Mouse (Mus musculus): ENCODE data around the gene Prkg1. TPM values are rescaled to one million over a fixed set of nuclear protein-coding genes. Genes with fewer than 3 reads are reported as not detected.

Prkg1 gene
- total RNA-seq, 2 experiments from 2014 or later, result 22.5 to 37.7 TPM

DNA sequence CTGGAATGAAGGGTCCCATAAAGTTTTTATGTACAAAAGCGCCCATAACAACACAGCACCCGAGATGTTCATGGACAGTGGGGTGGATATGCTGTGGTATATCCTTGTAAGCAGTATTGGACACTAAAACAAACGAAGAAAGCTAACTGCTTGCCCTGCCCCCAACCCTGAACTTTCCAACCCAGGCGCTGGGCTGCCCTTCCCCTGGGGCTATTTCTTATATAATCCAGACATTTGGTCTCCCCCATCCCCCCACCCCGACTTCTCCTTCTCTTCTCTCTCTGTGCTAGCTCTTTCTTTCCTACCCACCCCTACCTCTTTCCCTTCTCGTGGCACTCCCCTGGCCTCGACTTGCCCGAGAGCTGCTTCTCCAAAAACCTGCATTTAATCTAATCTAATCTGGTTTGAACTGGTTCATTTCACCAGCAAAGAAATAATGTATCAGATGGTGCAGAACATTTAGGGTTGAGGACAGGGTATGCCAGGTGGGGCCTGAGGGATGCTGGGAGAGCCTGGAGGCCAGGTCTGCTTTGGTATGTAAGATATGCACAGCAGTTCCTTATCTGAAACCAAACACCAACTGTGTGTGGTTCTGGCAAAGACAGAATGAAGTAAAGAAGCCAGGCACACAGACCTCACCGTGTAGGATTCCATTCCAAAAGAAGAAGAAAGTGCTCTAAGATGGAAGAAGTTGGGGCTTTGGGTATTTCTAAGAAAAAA is 657.8 kb downstream of the Prkg1 start:
- intact Hi-C loops (cut with DNase I), result no loop called here
- H3K27ac ChIP-seq, result no peak overlapping the region

DNA sequence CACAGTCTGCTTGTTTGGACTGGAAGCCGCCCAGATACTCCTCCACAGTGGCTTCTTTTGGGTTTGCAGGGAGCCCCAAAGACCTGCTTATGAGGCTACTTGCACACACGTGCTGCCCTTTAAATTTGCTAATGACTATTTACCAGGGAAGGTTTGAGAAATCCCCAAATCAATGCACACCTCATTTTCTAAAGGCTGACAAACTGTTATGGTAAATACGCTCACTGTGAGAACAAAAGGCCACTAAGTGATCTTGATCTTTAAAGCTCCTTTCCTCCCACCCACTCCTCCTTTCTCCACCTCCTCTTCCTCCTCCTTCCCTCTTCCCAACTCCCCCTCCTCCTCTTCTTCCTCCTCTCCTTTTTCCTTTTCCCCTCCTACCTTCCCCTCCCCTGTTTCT is 658.8 kb downstream of the Prkg1 start:
- intact Hi-C loops (cut with DNase I), result no loop called here
- no peak overlapping the region for H3K27ac ChIP-seq
- no peak overlapping the region for H3K4me3 ChIP-seq
- no peak for DNase-seq
- no peak for TF ChIP-seq CTCF (IDR thresholded peaks at IDR 0.05)

More for the DNA sequence above, 657.8 kb downstream of the Prkg1 start:
- no peak for TF ChIP-seq CTCF (IDR thresholded peaks at IDR 0.05)
- H3K4me3 ChIP-seq, result no peak overlapping the region
- DNase-seq, result no peak

DNA sequence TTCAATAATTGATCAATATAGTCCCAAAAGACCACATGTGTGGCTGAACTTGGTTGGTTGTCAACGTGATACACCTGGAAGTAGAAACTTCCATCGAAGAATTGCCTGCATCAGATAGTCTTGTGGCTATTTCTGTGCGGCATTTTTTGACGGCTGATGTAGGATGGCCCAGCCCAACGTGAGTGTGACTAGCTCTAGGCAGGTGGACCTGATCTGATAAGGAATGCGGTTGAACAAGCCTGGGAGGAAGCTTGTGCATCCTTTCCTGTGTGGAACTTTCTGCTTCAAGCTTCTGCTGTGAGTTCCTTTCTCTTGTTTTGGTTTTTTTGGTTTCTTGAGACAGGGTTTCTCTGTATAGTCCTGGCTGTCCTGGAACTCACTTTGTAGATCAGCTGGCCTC is 660.1 kb downstream of the Prkg1 start:
- H3K27ac ChIP-seq, result no peak overlapping the region
- no peak for DNase-seq
- no peak for TF ChIP-seq CTCF (IDR thresholded peaks at IDR 0.05)
- H3K4me3 ChIP-seq, result no peak overlapping the region
- intact Hi-C loops (cut with DNase I), result no loop called here

DNA sequence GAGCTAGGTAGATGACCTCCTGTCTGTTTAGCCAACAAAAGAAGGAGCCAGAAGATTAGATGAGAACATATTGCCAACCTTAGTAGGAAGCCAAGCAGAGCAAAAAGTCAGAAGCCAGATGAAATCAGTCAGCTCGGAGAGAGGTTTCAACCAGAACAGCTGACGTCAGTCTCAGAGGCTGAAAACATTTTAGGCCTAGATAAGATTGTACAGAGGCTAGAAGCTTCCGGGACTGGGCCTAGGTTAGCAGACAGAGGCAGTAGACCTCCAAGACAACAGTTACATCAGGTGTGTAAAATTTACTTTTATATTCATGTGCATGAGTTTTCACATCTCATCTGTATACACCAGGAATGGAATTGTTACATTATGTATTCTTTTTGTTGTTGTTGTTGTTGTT is 665.5 kb downstream of the Prkg1 start:
- no peak for TF ChIP-seq CTCF (IDR thresholded peaks at IDR 0.05)
- intact Hi-C loops (cut with DNase I), result no loop called here
- no peak for DNase-seq
- no peak overlapping the region for H3K4me3 ChIP-seq
- H3K27ac ChIP-seq, result no peak overlapping the region

DNA sequence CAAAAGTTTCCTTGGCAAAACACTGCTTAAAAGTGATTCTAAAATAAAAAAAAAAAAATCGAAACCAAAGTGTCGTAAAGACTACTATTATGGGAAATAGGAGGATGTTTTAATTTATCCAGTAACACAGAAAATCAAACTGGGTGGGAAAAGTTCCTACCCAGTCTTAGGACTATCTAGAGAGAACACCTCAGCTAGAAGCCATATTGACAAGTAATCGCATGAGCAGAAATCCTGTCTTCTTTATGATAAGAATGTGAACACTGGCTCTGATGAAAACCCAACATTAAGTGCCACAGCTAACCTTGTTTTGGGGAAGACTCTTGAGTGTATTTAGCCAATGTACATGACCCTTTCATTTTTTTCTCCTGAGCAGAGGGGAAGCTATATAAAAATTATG is 667.0 kb downstream of the Prkg1 start:
- DNase-seq, result no peak
- intact Hi-C loops (cut with DNase I), result no loop called here
- Histone ChIP-seq H3K4me3 (no peak overlapping the region), H3K27ac (no peak overlapping the region)
- TF ChIP-seq CTCF (IDR thresholded peaks at IDR 0.05), result no peak

DNA sequence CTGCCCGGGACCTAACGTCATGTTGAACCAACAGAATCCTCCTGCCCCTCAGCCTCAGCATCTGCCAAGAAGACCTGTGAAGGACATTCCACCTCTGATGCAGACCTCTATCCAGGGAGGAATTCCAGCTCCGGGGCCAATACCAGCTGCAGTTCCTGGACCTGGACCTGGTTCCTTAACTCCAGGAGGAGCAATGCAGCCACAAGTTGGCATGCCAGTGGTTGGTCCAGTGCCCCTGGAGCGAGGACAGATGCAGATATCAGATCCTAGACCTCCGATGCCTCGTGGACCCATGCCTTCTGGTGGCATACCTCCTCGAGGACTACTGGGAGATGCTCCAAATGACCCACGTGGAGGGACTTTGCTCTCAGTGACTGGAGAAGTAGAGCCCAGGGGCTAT is 681.1 kb downstream of the Prkg1 start:
- peak overlapping the region; percentile 97 for H3K27ac ChIP-seq
- TF ChIP-seq CTCF (IDR thresholded peaks at IDR 0.05), result no peak
- intact Hi-C loops (cut with DNase I), result no loop called here
- peak; percentile 32 for DNase-seq
- H3K4me3 ChIP-seq, result peak overlapping the region; percentile 85

DNA sequence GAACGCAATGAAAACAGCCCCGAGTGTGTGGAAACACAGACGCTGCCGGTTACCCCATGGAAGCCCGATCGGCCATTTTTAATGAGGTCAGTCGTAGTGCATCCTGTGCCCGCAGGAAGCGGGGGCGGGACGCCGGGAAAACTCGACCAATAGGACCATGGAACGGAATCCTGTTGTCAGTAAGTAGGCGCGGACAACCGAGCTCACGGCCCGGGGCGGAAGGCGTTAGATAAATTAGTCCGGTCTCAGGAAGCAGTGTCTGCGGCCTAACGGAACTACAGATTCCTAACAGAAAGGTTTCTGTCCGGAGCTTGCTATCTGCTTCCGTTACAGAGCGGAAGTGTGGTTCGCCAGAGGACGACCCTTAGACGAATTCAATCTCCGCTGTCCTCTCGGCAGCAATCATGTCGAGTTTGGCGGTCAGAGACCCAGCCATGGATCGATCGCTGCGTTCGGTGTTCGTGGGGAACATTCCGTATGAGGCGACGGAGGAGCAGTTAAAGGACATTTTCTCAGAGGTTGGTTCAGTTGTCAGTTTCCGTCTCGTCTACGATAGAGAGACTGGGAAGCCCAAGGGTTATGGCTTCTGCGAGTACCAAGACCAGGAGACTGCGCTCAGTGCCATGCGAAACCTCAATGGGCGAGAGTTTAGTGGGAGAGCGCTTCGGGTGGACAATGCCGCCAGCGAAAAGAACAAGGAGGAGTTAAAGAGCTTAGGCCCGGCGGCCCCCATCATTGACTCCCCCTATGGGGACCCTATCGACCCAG is 682.0 kb downstream of the Prkg1 start, which contains the start of gene Cstf2t:
Gene Cstf2t (plus strand): TSS at position 176 of the 768 bp plus-strand sequence.
- intact Hi-C loops (cut with DNase I), result no loop called here
- TF ChIP-seq CTCF (IDR thresholded peaks at IDR 0.05), result no peak
- Histone ChIP-seq H3K4me3 (peak within 1 kb of the TSS; percentile 85), H3K27ac (peak within 1 kb of the TSS; percentile 97)
- DNase-seq, result peak; percentile 99

- no peak for DNase-seq
- Histone ChIP-seq H3K27ac (peak overlapping the region; percentile 97), H3K4me3 (peak overlapping the region; percentile 85)
- no peak for TF ChIP-seq CTCF (IDR thresholded peaks at IDR 0.05)
- intact Hi-C loops (cut with DNase I), result no loop called here
Observed at GRCm38 (mm10) chr19:31082226-31082625, 682.6 kb downstream of the Prkg1 start.

GRCm38 (mm10) chr19:31078241-31078640 is 686.6 kb downstream of the Prkg1 start:
- no peak for DNase-seq
- no peak overlapping the region for H3K27ac ChIP-seq
- no peak for TF ChIP-seq CTCF (IDR thresholded peaks at IDR 0.05)
- intact Hi-C loops (cut with DNase I), result no loop called here
- H3K4me3 ChIP-seq, result no peak overlapping the region

- no peak for TF ChIP-seq CTCF (IDR thresholded peaks at IDR 0.05)
- no peak overlapping the region for H3K27ac ChIP-seq
- intact Hi-C loops (cut with DNase I), result no loop called here
- no peak overlapping the region for H3K4me3 ChIP-seq
- DNase-seq, result no peak
Observed at GRCm38 (mm10) chr19:31076106-31076505, 688.7 kb downstream of the Prkg1 start.

GRCm38 (mm10) chr19:31074717-31075063 is 690.1 kb downstream of the Prkg1 start:
- peak overlapping the region; percentile 49 for H3K4me3 ChIP-seq
- intact Hi-C loops (cut with DNase I), result no loop called here
- no peak for TF ChIP-seq CTCF (IDR thresholded peaks at IDR 0.05)
- H3K27ac ChIP-seq, result peak overlapping the region; percentile 35
- no peak for DNase-seq

GRCm38 (mm10) chr19:31073959-31074716 is 690.7 kb downstream of the Prkg1 start:
- TF ChIP-seq CTCF (IDR thresholded peaks at IDR 0.05), result no peak
- no peak for DNase-seq
- intact Hi-C loops (cut with DNase I), result no loop called here
- H3K4me3 ChIP-seq, result peak overlapping the region; percentile 49
- H3K27ac ChIP-seq, result peak overlapping the region; percentile 35
